Comparison of ENCODE assay signal across 8 mouse cellular contexts in genomic region chr11:100969189-100969743, GRCm38 (mm10). TPM values are rescaled to one million over a fixed set of nuclear protein-coding genes. Genes with fewer than 3 reads are reported as not detected.
DNase-seq lines count a peak whose midpoint lies in the region; ATAC-seq and TF ChIP-seq lines count a peak whose summit lies in the region.

No protein-coding gene starts in this region.

- 9% methylated on average over 35 of the region's 35 CpGs for WGBS in midbrain, embryonic 14.5 days

- H3K4me3 ChIP-seq in ES-Bruce4 (ENCODE audit: low read depth, low read length) = peak overlapping the region; percentile 59
- H3K4me3 ChIP-seq in midbrain, embryonic 14.5 days (replicated peaks; ENCODE audit: low read depth, low read length) = peak overlapping the region; percentile 30

- peak overlapping the region; percentile 49 for H3K4me2 ChIP-seq in midbrain, embryonic 14.5 days (ENCODE audit: low read length)

- H3K27me3 ChIP-seq in ES-Bruce4 (ENCODE audit: control insufficient read depth, insufficient read depth, low read length, poor library complexity, severe bottlenecking) = peaks cover 4% of the 10 kb centered on the region; the same call in 1 of the 2 replicates
- peaks cover 48% of the 10 kb centered on the region for H3K27me3 ChIP-seq in midbrain, embryonic 14.5 days (ENCODE audit: control insufficient read depth, insufficient read depth, low read length)

- TF ChIP-seq EP300 in ES-Bruce4 (IDR thresholded peaks at IDR 0.05; ENCODE audit: insufficient read depth, low read depth, low read length) = no peak

- peaks cover 4% of the 10 kb centered on the region for H3K4me1 ChIP-seq in ES-Bruce4 (ENCODE audit: control insufficient read depth, insufficient read depth, low read length)
- 0 out of 2 replicates have a peak, but pooled peaks cover 2% of the 10 kb centered on the region for H3K4me1 ChIP-seq in midbrain, embryonic 14.5 days (ENCODE audit: control insufficient read depth, insufficient read depth, low read length)

- no peak for TF ChIP-seq POLR2A in ES-Bruce4 (IDR thresholded peaks at IDR 0.05; ENCODE audit: insufficient read depth, low read length)

- peak; percentile 61 to 89 for DNase-seq in adrenal gland, adult (ENCODE audit: inconsistent age in 2 of 2, low spot score in 1 of 2)
- DNase-seq in adrenal gland, postnatal 4 days (ENCODE audit: low spot score in 2 of 2) = no peak
- DNase-seq in gastrocnemius, postnatal 10 days = peak; percentile 44
- peak; percentile 15 to 54 for DNase-seq in kidney, postnatal 25 days
- DNase-seq in midbrain, embryonic 14.5 days = no peak
- DNase-seq in right cerebral cortex, postnatal 25 days = no peak
- DNase-seq in retina, postnatal 1 day = no peak

- no peak overlapping the region for H3K27ac ChIP-seq in ES-Bruce4 (ENCODE audit: insufficient read depth, low read length)
- H3K27ac ChIP-seq in midbrain, embryonic 14.5 days (replicated peaks; ENCODE audit: low read depth, low read length) = no peak overlapping the region

- peak overlapping the region; percentile 57 for H3K9ac ChIP-seq in ES-Bruce4 (ENCODE audit: low read depth, poor library complexity, severe bottlenecking)
- H3K9ac ChIP-seq in midbrain, embryonic 14.5 days (replicated peaks; ENCODE audit: low read length) = no peak overlapping the region

- TF ChIP-seq CTCF in ES-Bruce4 (IDR thresholded peaks at IDR 0.05; ENCODE audit: low read depth, low read length) = no peak

- H3K9me3 ChIP-seq in ES-Bruce4 (replicated peaks; ENCODE audit: control insufficient read depth, insufficient read depth, low read length, poor library complexity, severe bottlenecking) = no peaks in the 10 kb centered on the region
- H3K9me3 ChIP-seq in midbrain, embryonic 14.5 days (ENCODE audit: control insufficient read depth, low read length) = no peaks in the 10 kb centered on the region

- no peaks in the 10 kb centered on the region for H3K36me3 ChIP-seq in ES-Bruce4 (ENCODE audit: control insufficient read depth, insufficient read depth, low read length, poor library complexity, severe bottlenecking)
- H3K36me3 ChIP-seq in midbrain, embryonic 14.5 days (ENCODE audit: control insufficient read depth, insufficient read depth, low read length) = no peaks in the 10 kb centered on the region

- ATAC-seq in midbrain, embryonic 14.5 days (ENCODE audit: low FRiP score, low TSS enrichment) = no peak

RNA-seq across cellular contexts. Expression of gene Cavin1, which starts 1.4 kb away (rescaled TPM):
- total RNA-seq in adrenal gland, postnatal 4 days (2021) = 100 to 1,000 TPM; 294 to 319 TPM
- polyA plus RNA-seq in ES-Bruce4 (2011; ENCODE audit: insufficient read depth, insufficient read length, low read depth, missing spikeins) = 78.5 and 79.8 TPM in 2 replicates
- total RNA-seq in gastrocnemius, postnatal 10 days (2021) = 100 to 1,000 TPM; 279 to 309 TPM
- 8.0 and 16.3 TPM in 2 replicates for polyA plus RNA-seq in midbrain, embryonic 14.5 days (2014; fragmentation: Nextera tagmentation; extraction: Ambion mirVana)

RNA-seq across cellular contexts. Expression of gene Stat3, which starts 29.9 kb away (rescaled TPM):
- total RNA-seq in adrenal gland, postnatal 4 days (2021) = 10 to 100 TPM; 72.8 to 74.9 TPM
- 31.2 and 39.8 TPM in 2 replicates for polyA plus RNA-seq in ES-Bruce4 (2011; ENCODE audit: insufficient read depth, insufficient read length, low read depth, missing spikeins)
- 10 to 100 TPM; 49.1 to 56.7 TPM for total RNA-seq in gastrocnemius, postnatal 10 days (2021)
- polyA plus RNA-seq in midbrain, embryonic 14.5 days (2014; fragmentation: Nextera tagmentation; extraction: Ambion mirVana) = 29.6 and 30.6 TPM in 2 replicates

RNA-seq across cellular contexts. Expression of gene Atp6v0a1, which starts 40.0 kb away (rescaled TPM):
- 100 to 1,000 TPM; 103 to 106 TPM for total RNA-seq in adrenal gland, postnatal 4 days (2021)
- polyA plus RNA-seq in ES-Bruce4 (2011; ENCODE audit: insufficient read depth, insufficient read length, low read depth, missing spikeins) = 33.7 and 37.5 TPM in 2 replicates
- total RNA-seq in gastrocnemius, postnatal 10 days (2021) = 10 to 100 TPM; 52.9 to 59.9 TPM
- polyA plus RNA-seq in midbrain, embryonic 14.5 days (2014; fragmentation: Nextera tagmentation; extraction: Ambion mirVana) = 115 and 119 TPM in 2 replicates

Comparison
In these comparisons a context has a peak if more than half of its experiments do, and no peak if none do; other contexts are left out.
1. DNase-seq: peak in adrenal gland, adult (2 of 2), gastrocnemius, postnatal 10 days (single experiment) and kidney, postnatal 25 days (2 of 2); none in adrenal gland, postnatal 4 days (0 of 2), midbrain, embryonic 14.5 days (single experiment), right cerebral cortex, postnatal 25 days (single experiment) and retina, postnatal 1 day (single experiment).